Mouse (Mus musculus) heart, embryonic 14.5 days (tissue): ENCODE results near the gene Pold1. TPM values are rescaled to one million over a fixed set of nuclear protein-coding genes. Genes with fewer than 3 reads are reported as not detected.

Experiments used
- ATAC-seq: fragments of 200-750 bp; cut with Nextera tagmentation; 2 replicates; pipeline ENCODE4 v1.8.0; 2017; ENCODE audit warnings: low read depth, moderate TSS enrichment; ENCODE audit not compliant: insufficient number of reproducible peaks, insufficient read depth, low FRiP score
- H3K27ac ChIP-seq, 2 experiments: fragments of 200-500 bp in 1 of 2; fragments of 300-500 bp in 1 of 2; sonication (generic) in 1 of 2; replicated peaks in 1 of 2; 2 replicates each; pipeline ENCODE4 v1.5.1; 2012 to 2014; ENCODE audit warnings: low read depth in 2 of 2, low read length in 2 of 2, control low read depth in 1 of 2, mild to moderate bottlenecking in 1 of 2, mixed read lengths in 1 of 2; ENCODE audit not compliant: control insufficient read depth in 1 of 2, insufficient read depth in 1 of 2
- H3K27me3 ChIP-seq: fragments of 300-500 bp; sonication (generic); 2 replicates; pipeline ENCODE4 v1.6.1; 2014; ENCODE audit warnings: mild to moderate bottlenecking, low read length, control low read depth; ENCODE audit not compliant: control insufficient read depth, insufficient read depth
- H3K36me3 ChIP-seq: fragments of 300-500 bp; sonication (generic); 2 replicates; pipeline ENCODE4 v1.6.1; 2014; ENCODE audit warnings: mild to moderate bottlenecking, control low read depth, low read length, mixed read lengths; ENCODE audit not compliant: control insufficient read depth, insufficient read depth
- H3K4me1 ChIP-seq, 2 experiments: fragments of 200-500 bp in 1 of 2; fragments of 300-500 bp in 1 of 2; sonication (generic) in 1 of 2; 2 replicates each; pipeline ENCODE4 v1.6.1; 2012 to 2014; ENCODE audit warnings: low read length in 2 of 2, control low read depth in 1 of 2, mixed read lengths in 1 of 2; ENCODE audit not compliant: control insufficient read depth in 2 of 2, insufficient read depth in 2 of 2
- H3K4me2 ChIP-seq: fragments of 300-500 bp; sonication (generic); 2 replicates; pipeline ENCODE4 v1.6.1; 2014; ENCODE audit warnings: mild to moderate bottlenecking, low read length
- H3K4me3 ChIP-seq, 2 experiments: fragments of 200-500 bp in 1 of 2; fragments of 300-500 bp in 1 of 2; sonication (generic) in 1 of 2; 2 replicates each; pipeline ENCODE4 v1.5.1; 2012 to 2014; ENCODE audit warnings: low read length in 2 of 2, mild to moderate bottlenecking in 2 of 2, control low read depth in 1 of 2, low read depth in 1 of 2, moderate library complexity in 1 of 2; ENCODE audit not compliant: control insufficient read depth in 1 of 2, insufficient read depth in 1 of 2
- H3K9ac ChIP-seq: fragments of 300-500 bp; sonication (generic); 2 replicates; pipeline ENCODE4 v1.6.1; 2014; ENCODE audit warnings: mild to moderate bottlenecking, low read length
- H3K9me3 ChIP-seq: fragments of 300-500 bp; sonication (generic); 2 replicates; pipeline ENCODE4 v1.6.1; 2016; ENCODE audit warnings: low read length, control low read depth; ENCODE audit not compliant: control insufficient read depth
- WGBS: fragments of 180-500 bp; shearing (Covaris S2); extraction: QIAGEN DNeasy Blood & Tissue Kit; methylation state at CpG from one replicate; pipeline ENCODE4 v1.1.7; 2014; 5-methylcytosine and 5-hydroxymethylcytosine counted together
- polyA plus RNA-seq: library from polyadenylated mRNA; unstranded; fragments of >200 nt; fragmentation: Nextera tagmentation; extraction: Ambion mirVana; gene quantifications from 2 replicates; pipeline ENCODE4 v1.2.1, GENCODE M21; 2014

Gene Pold1
- polyA plus RNA-seq, 1 experiment from 2014 or later: 29.2 TPM

GRCm38 (mm10) chr7:44546274-44546673, 2.4 kb downstream of the Pold1 start:
- Histone ChIP-seq H3K4me1 (peaks cover 8 to 10% of the 10 kb centered on the region in 2 experiments; a peak in 2 of 4 replicates), H3K27me3 (no peaks in the 10 kb centered on the region), H3K27ac (no peak overlapping the region), H3K4me3 (no peak overlapping the region), H3K9me3 (no peaks in the 10 kb centered on the region), H3K36me3 (peaks cover 40% of the 10 kb centered on the region), H3K9ac (no peak overlapping the region), H3K4me2 (no peak overlapping the region)
- WGBS: 98% methylated on average over 3 of the region's 3 CpGs
- no peak for ATAC-seq

DNA sequence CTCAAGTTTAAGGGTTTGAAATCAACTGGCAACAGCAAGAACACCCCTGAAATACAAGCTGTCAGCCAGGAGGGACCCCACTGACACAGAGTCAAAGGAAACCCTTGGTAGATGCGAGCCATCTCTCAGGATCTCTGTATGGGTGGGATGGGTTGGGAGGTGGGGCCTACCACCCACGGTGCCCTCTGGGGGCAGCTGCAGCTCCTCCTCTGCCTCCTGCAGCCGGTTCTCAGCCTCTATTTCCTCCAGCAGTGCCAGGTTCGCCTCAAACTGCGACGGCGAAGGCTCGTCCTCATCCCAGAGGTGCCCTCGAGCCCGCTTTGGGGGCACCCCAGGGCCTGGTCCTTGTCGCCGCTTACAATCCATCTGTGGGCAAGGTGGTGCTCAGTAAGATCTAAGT, 5.6 kb downstream of the Pold1 start:
- Histone ChIP-seq H3K4me3 (no peak overlapping the region), H3K27me3 (no peaks in the 10 kb centered on the region), H3K4me1 (peaks cover 8% of the 10 kb centered on the region in 2 experiments; a peak in 2 of 4 replicates), H3K36me3 (peaks cover 52% of the 10 kb centered on the region), H3K4me2 (no peak overlapping the region), H3K27ac (no peak overlapping the region), H3K9ac (no peak overlapping the region), H3K9me3 (no peaks in the 10 kb centered on the region)
- 76% methylated on average over 12 of the region's 12 CpGs for WGBS
- ATAC-seq: no peak

GRCm38 (mm10) chr7:44542555-44542954, 6.1 kb downstream of the Pold1 start:
- no peak overlapping the region for H3K27ac ChIP-seq
- WGBS: 93% methylated on average over 11 of the region's 11 CpGs
- H3K4me2 ChIP-seq: no peak overlapping the region
- peaks cover 57% of the 10 kb centered on the region for H3K36me3 ChIP-seq
- ATAC-seq: no peak
- H3K9ac ChIP-seq: no peak overlapping the region
- H3K4me3 ChIP-seq: no peak overlapping the region
- no peaks in the 10 kb centered on the region for H3K9me3 ChIP-seq
- H3K4me1 ChIP-seq: peaks cover 3% of the 10 kb centered on the region in 2 experiments; a peak in 2 of 4 replicates
- no peaks in the 10 kb centered on the region for H3K27me3 ChIP-seq

- no peak for ATAC-seq
- H3K9ac ChIP-seq: no peak overlapping the region
- H3K9me3 ChIP-seq: no peaks in the 10 kb centered on the region
- 88% methylated on average over 40 of the region's 41 CpGs for WGBS
- H3K36me3 ChIP-seq: peaks cover 91% of the 10 kb centered on the region
- peaks cover 2 to 10% of the 10 kb centered on the region in 2 experiments; a peak in 1 of 4 replicates for H3K4me1 ChIP-seq
- no peak overlapping the region for H3K27ac ChIP-seq
- no peaks in the 10 kb centered on the region for H3K27me3 ChIP-seq
- H3K4me2 ChIP-seq: no peak overlapping the region
- H3K4me3 ChIP-seq: no peak overlapping the region
These were observed 9.7 kb downstream of the Pold1 start for GRCm38 (mm10) chr7:44538756-44539624.

- no peak overlapping the region for H3K4me2 ChIP-seq
- WGBS: 90% methylated on average over 13 of the region's 13 CpGs
- H3K27me3 ChIP-seq: no peaks in the 10 kb centered on the region
- no peaks in the 10 kb centered on the region for H3K9me3 ChIP-seq
- H3K4me3 ChIP-seq: no peak overlapping the region
- ATAC-seq: no peak
- no peak overlapping the region for H3K27ac ChIP-seq
- peaks cover 2 to 10% of the 10 kb centered on the region in 2 experiments; a peak in 1 of 4 replicates for H3K4me1 ChIP-seq
- H3K9ac ChIP-seq: no peak overlapping the region
- H3K36me3 ChIP-seq: peaks cover 98% of the 10 kb centered on the region
These were observed 11.2 kb downstream of the Pold1 start for GRCm38 (mm10) chr7:44537496-44537895.

DNA sequence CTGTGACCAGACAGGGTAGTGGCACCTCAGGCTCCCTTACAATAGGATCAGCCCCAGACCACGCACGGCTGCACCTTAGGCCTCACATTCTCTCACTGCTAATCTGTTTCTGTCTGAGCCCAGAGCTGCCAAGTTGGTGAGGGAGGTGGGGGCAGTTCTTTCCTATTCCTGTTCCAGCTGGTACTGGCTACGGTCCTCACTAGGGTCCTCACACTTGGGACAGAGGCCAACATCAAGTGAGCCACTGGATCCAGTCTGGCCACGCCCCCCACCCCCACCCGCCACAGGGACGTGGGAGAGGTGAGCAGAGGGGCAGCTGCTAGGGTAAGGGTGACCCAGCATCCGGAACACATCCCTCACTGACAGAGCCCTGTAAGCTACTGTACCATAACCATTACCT, 11.6 kb downstream of the Pold1 start:
- no peak overlapping the region for H3K4me2 ChIP-seq
- ATAC-seq: no peak
- no peak overlapping the region; a peak in 1 of 4 replicates for H3K27ac ChIP-seq
- H3K27me3 ChIP-seq: no peaks in the 10 kb centered on the region
- no peaks in the 10 kb centered on the region for H3K9me3 ChIP-seq
- no peak overlapping the region for H3K9ac ChIP-seq
- WGBS: 67% methylated on average over 7 of the region's 7 CpGs
- peaks cover 95% of the 10 kb centered on the region for H3K36me3 ChIP-seq
- peaks cover 2 to 10% of the 10 kb centered on the region in 2 experiments; a peak in 1 of 4 replicates for H3K4me1 ChIP-seq
- H3K4me3 ChIP-seq: no peak overlapping the region

- H3K9ac ChIP-seq: no peak overlapping the region
- no peak overlapping the region for H3K4me2 ChIP-seq
- no peak overlapping the region; a peak in 1 of 4 replicates for H3K27ac ChIP-seq
- H3K36me3 ChIP-seq: peaks cover 90% of the 10 kb centered on the region
- no peak for ATAC-seq
- no peaks in the 10 kb centered on the region for H3K9me3 ChIP-seq
- H3K4me1 ChIP-seq: peaks cover 2 to 10% of the 10 kb centered on the region in 2 experiments; a peak in 1 of 4 replicates
- 57% methylated on average over 6 of the region's 6 CpGs for WGBS
- no peak overlapping the region for H3K4me3 ChIP-seq
- H3K27me3 ChIP-seq: no peaks in the 10 kb centered on the region
These were observed 12.1 kb downstream of the Pold1 start for GRCm38 (mm10) chr7:44536590-44536968.
